Mouse (Mus musculus): ENCODE data around the gene Ggn. TPM values are rescaled to one million over a fixed set of nuclear protein-coding genes. Genes with fewer than 3 reads are reported as not detected.
"Not testable (repeated sequence)": the region's sequence is repeated elsewhere in the genome, so short reads cannot be mapped to it uniquely, and the experiment has no call there.

Ggn gene
- polyA plus RNA-seq, 1 experiment from 2014 or later, result 0.67 TPM

GRCm38 (mm10) chr7:29170755-29171561, 948 bp downstream of the Ggn start:
- Histone ChIP-seq H3K4me3 (ENCODE audit: low read length) (peak overlapping the region; percentile 52), H3K9ac (ENCODE audit: low read length) (peak overlapping the region; percentile 66), H3K36me3 (ENCODE audit: control insufficient read depth, insufficient read depth, low read length) (peaks cover 23% of the 10 kb centered on the region), H3K4me2 (ENCODE audit: low read depth, low read length) (peak overlapping the region; percentile 84), H3K4me1 (replicated peaks; ENCODE audit: control insufficient read depth, insufficient read depth, low read length) (peaks cover 25% of the 10 kb centered on the region), H3K9me3 (ENCODE audit: control insufficient read depth, low read length) (no peaks in the 10 kb centered on the region), H3K27ac (ENCODE audit: low read length) (no peak overlapping the region), H3K27me3 (ENCODE audit: control insufficient read depth, insufficient read depth, low read depth, low read length) (peaks cover 43% of the 10 kb centered on the region)
- ATAC-seq (ENCODE audit: low read depth), result no peak
- 1% methylated on average over 43 of the region's 43 CpGs for WGBS

- Histone ChIP-seq H3K4me2 (ENCODE audit: low read depth, low read length) (peak overlapping the region; percentile 84), H3K27me3 (ENCODE audit: control insufficient read depth, insufficient read depth, low read depth, low read length) (peaks cover 43% of the 10 kb centered on the region), H3K27ac (ENCODE audit: low read length) (no peak overlapping the region), H3K4me1 (replicated peaks; ENCODE audit: control insufficient read depth, insufficient read depth, low read length) (peaks cover 25% of the 10 kb centered on the region), H3K4me3 (ENCODE audit: low read length) (peak overlapping the region; percentile 52), H3K9me3 (ENCODE audit: control insufficient read depth, low read length) (no peaks in the 10 kb centered on the region), H3K9ac (ENCODE audit: low read length) (peak overlapping the region; percentile 54), H3K36me3 (ENCODE audit: control insufficient read depth, insufficient read depth, low read length) (peaks cover 26% of the 10 kb centered on the region)
- no peak for ATAC-seq (ENCODE audit: low read depth)
- WGBS, result 4% methylated on average over 34 of the region's 34 CpGs
Observed at GRCm38 (mm10) chr7:29171562-29172097, 1.6 kb downstream of the Ggn start.

- Histone ChIP-seq H3K36me3 (ENCODE audit: control insufficient read depth, insufficient read depth, low read length) (peaks cover 26% of the 10 kb centered on the region), H3K4me2 (ENCODE audit: low read depth, low read length) (no peak overlapping the region), H3K27ac (ENCODE audit: low read length) (no peak overlapping the region), H3K27me3 (ENCODE audit: control insufficient read depth, insufficient read depth, low read depth, low read length) (peaks cover 42% of the 10 kb centered on the region), H3K9me3 (ENCODE audit: control insufficient read depth, low read length) (no peaks in the 10 kb centered on the region), H3K4me3 (ENCODE audit: low read length) (no peak overlapping the region), H3K4me1 (replicated peaks; ENCODE audit: control insufficient read depth, insufficient read depth, low read length) (peaks cover 25% of the 10 kb centered on the region), H3K9ac (ENCODE audit: low read length) (no peak overlapping the region; the same call in 1 of the 2 replicates)
- 36% methylated on average over 32 of the region's 32 CpGs for WGBS
- ATAC-seq (ENCODE audit: low read depth), result no peak
Observed at GRCm38 (mm10) chr7:29172390-29173016, 2.5 kb downstream of the Ggn start.

- Histone ChIP-seq H3K27me3 (ENCODE audit: control insufficient read depth, insufficient read depth, low read depth, low read length) (peaks cover 8% of the 10 kb centered on the region), H3K4me2 (ENCODE audit: low read depth, low read length) (no peak overlapping the region), H3K27ac (ENCODE audit: low read length) (no peak overlapping the region), H3K9ac (ENCODE audit: low read length) (no peak overlapping the region), H3K4me1 (replicated peaks; ENCODE audit: control insufficient read depth, insufficient read depth, low read length) (peaks cover 14% of the 10 kb centered on the region), H3K9me3 (ENCODE audit: control insufficient read depth, low read length) (no peaks in the 10 kb centered on the region), H3K4me3 (ENCODE audit: low read length) (no peak overlapping the region), H3K36me3 (ENCODE audit: control insufficient read depth, insufficient read depth, low read length) (peaks cover 29% of the 10 kb centered on the region)
- ATAC-seq (ENCODE audit: low read depth), result no peak
- WGBS, result 91% methylated on average over 4 of the region's 4 CpGs
Observed at GRCm38 (mm10) chr7:29178106-29178505, 8.1 kb downstream of the Ggn start.

DNA sequence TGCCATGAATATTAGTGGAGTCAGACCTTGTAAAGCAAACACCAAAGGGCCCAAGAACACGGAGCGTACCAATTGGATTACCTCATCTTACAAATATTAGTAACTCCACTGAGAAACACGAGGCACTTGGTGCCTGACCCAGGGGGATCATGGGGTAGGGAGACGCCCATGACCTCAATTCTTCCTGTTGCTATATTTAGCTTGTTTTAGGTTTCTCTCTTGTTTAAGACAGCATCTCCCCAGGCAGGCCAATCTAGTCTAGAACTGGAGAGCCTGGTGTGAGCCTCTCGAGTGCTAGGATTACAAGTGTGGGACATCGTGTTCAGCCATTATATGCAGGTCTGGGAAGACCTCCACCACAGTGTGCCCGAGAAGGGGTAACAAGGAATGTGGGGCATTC, 9.3 kb downstream of the Ggn start:
- H3K4me2 ChIP-seq (ENCODE audit: low read depth, low read length), result peak overlapping the region; percentile 92
- no peaks in the 10 kb centered on the region for H3K9me3 ChIP-seq (ENCODE audit: control insufficient read depth, low read length)
- peaks cover 14% of the 10 kb centered on the region for H3K4me1 ChIP-seq (replicated peaks; ENCODE audit: control insufficient read depth, insufficient read depth, low read length)
- no peak overlapping the region for H3K27ac ChIP-seq (ENCODE audit: low read length)
- peak overlapping the region; percentile 75 for H3K4me3 ChIP-seq (ENCODE audit: low read length)
- ATAC-seq (ENCODE audit: low read depth), result no peak
- H3K36me3 ChIP-seq (ENCODE audit: control insufficient read depth, insufficient read depth, low read length), result peaks cover 22% of the 10 kb centered on the region
- peak overlapping the region; percentile 87 for H3K9ac ChIP-seq (ENCODE audit: low read length)
- H3K27me3 ChIP-seq (ENCODE audit: control insufficient read depth, insufficient read depth, low read depth, low read length), result no peaks in the 10 kb centered on the region
- WGBS, result 22% methylated on average over 7 of the region's 7 CpGs

GRCm38 (mm10) chr7:29180077-29180853, 10.3 kb downstream of the Ggn start, which contains the start of gene Psmd8:
Gene Psmd8, minus strand, starts transcription at chr7:29180701.
- Histone ChIP-seq H3K27me3 (ENCODE audit: control insufficient read depth, insufficient read depth, low read depth, low read length) (no peaks in the 10 kb centered on the region), H3K9ac (ENCODE audit: low read length) (peak within 1 kb of the TSS; percentile 87), H3K4me2 (ENCODE audit: low read depth, low read length) (peak within 1 kb of the TSS; percentile 92), H3K36me3 (ENCODE audit: control insufficient read depth, insufficient read depth, low read length) (peaks cover 12% of the 10 kb centered on the region), H3K27ac (ENCODE audit: low read length) (peak within 1 kb of the TSS; percentile 75), H3K4me3 (ENCODE audit: low read length) (peak within 1 kb of the TSS; percentile 75), H3K9me3 (ENCODE audit: control insufficient read depth, low read length) (no peaks in the 10 kb centered on the region), H3K4me1 (replicated peaks; ENCODE audit: control insufficient read depth, insufficient read depth, low read length) (peaks cover 14% of the 10 kb centered on the region)
- ATAC-seq (ENCODE audit: low read depth), result peak; percentile 97
- WGBS, result under 1% methylated on average over 61 of the region's 62 CpGs

GRCm38 (mm10) chr7:29180854-29181236, 10.8 kb downstream of the Ggn start:
- WGBS, result 36% methylated on average over 5 of the region's 5 CpGs
- peak overlapping the region; percentile 51 for H3K4me2 ChIP-seq (ENCODE audit: low read depth, low read length)
- H3K27me3 ChIP-seq (ENCODE audit: control insufficient read depth, insufficient read depth, low read depth, low read length), result no peaks in the 10 kb centered on the region
- H3K27ac ChIP-seq (ENCODE audit: low read length), result no peak overlapping the region
- no peaks in the 10 kb centered on the region for H3K9me3 ChIP-seq (ENCODE audit: control insufficient read depth, low read length)
- no peak overlapping the region for H3K9ac ChIP-seq (ENCODE audit: low read length)
- peaks cover 14% of the 10 kb centered on the region for H3K4me1 ChIP-seq (replicated peaks; ENCODE audit: control insufficient read depth, insufficient read depth, low read length)
- peaks cover 8% of the 10 kb centered on the region for H3K36me3 ChIP-seq (ENCODE audit: control insufficient read depth, insufficient read depth, low read length)
- peak overlapping the region; percentile 75 for H3K4me3 ChIP-seq (ENCODE audit: low read length)
- ATAC-seq (ENCODE audit: low read depth), result no peak

- H3K27ac ChIP-seq (ENCODE audit: low read length); H3K4me3 ChIP-seq (ENCODE audit: low read length); H3K36me3 ChIP-seq (ENCODE audit: control insufficient read depth, insufficient read depth, low read length); H3K9me3 ChIP-seq (ENCODE audit: control insufficient read depth, low read length); H3K4me2 ChIP-seq (ENCODE audit: low read depth, low read length); ATAC-seq (ENCODE audit: low read depth); H3K27me3 ChIP-seq (ENCODE audit: control insufficient read depth, insufficient read depth, low read depth, low read length); H3K9ac ChIP-seq (ENCODE audit: low read length): not testable (repeated sequence)
- 83% methylated on average over 4 of the region's 4 CpGs for WGBS
- H3K4me1 ChIP-seq (replicated peaks; ENCODE audit: control insufficient read depth, insufficient read depth, low read length), result peaks cover 14% of the 10 kb centered on the region
Observed at GRCm38 (mm10) chr7:29181323-29181722, 11.3 kb downstream of the Ggn start.

- H3K36me3 ChIP-seq (ENCODE audit: control insufficient read depth, insufficient read depth, low read length); H3K27ac ChIP-seq (ENCODE audit: low read length); ATAC-seq (ENCODE audit: low read depth); H3K4me1 ChIP-seq (replicated peaks; ENCODE audit: control insufficient read depth, insufficient read depth, low read length); H3K27me3 ChIP-seq (ENCODE audit: control insufficient read depth, insufficient read depth, low read depth, low read length); H3K4me2 ChIP-seq (ENCODE audit: low read depth, low read length); H3K9ac ChIP-seq (ENCODE audit: low read length); H3K4me3 ChIP-seq (ENCODE audit: low read length); H3K9me3 ChIP-seq (ENCODE audit: control insufficient read depth, low read length): not testable (repeated sequence)
- 82% methylated on average over 1 of the region's 1 CpGs for WGBS
Observed at GRCm38 (mm10) chr7:29194230-29194629, 24.2 kb downstream of the Ggn start.
